Mouse (Mus musculus): ENCODE measurements around the gene Mapkapk5.

Gene Mapkapk5

DNA sequence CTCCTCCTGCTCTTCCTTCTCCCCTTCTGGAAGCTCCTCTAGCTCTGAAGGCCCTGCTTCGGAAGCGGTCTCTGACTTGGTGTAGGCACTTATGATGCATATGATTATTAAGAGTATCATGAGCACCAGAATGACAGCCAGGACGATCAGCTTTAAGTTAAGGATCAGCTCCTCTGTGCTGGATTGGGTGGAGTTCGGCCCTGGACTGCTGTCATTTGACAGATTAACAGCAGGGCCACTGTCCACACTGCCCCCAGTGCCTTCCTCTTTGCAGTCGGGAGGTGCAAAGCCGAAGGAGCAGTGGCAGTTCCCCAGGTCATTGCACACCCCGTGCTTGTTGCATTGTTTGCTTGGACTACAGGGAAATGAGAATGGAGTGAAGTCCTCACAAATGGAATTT is 45.0 kb downstream of the Mapkapk5 start:
- no peak for DNase-seq (ENCODE audit: low spot score in 2 of 2)

DNA sequence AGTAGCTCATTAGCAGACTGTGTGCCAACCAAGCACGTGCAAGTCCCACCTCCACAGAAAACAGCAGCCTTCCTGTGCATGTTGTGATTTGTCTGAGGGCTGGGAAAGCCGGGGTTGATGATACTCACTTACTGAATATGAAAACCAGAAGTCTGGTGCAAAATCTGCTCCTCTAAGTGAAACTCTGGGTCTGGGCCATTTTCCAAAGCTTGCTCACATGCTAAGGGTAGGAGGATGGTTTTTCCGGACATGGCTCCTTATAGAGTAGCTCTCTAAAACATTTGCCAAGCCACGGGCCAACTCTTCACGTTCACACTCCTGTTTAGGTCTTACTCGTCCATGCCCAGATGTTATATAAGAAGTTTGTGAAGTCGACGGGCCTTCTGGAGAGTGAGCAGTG is 52.4 kb downstream of the Mapkapk5 start:
- no peak for DNase-seq (ENCODE audit: low spot score in 2 of 2)

DNA sequence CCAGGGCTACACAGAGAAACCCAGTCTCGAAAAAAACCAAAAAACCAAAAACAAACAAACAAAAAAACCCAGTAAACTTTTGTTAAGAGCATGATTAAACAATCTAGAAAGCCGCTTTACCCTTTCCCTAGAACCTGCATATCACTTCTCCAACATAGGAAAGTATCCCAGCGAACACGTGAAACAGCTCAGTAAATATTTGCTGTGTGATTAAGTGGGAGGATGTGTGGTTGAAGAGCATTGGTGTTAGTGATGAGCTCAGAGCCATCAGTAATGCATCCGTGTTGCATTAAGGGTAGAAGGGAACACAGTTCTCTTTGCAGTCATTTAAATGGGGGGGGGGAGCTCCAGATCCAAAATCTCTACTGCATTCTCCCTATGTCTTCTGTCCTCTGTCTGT is 60.9 kb downstream of the Mapkapk5 start:
- no peak for DNase-seq (ENCODE audit: low spot score in 2 of 2)

DNA sequence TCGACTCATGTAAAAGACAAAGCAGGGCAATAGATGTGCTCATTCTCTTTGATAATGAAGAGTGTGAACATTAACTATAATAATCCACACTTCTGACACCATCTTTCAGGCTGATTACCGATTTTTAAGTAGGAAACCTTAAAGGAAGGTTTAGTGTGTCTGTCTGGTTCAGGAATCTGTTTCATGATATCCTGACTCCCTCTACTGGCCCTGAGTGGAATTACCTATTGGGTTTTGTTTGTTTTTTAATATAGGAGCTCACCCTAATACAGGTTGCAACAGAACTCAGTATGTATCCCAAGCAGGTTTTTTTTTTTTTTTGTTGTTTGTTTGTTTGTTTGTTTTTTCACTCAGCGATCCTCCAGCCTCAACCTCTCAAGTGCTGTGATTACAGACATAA is 68.0 kb downstream of the Mapkapk5 start:
- DNase-seq (ENCODE audit: low spot score in 2 of 2), result peak in 1 of 2 experiments; percentile 37

DNA sequence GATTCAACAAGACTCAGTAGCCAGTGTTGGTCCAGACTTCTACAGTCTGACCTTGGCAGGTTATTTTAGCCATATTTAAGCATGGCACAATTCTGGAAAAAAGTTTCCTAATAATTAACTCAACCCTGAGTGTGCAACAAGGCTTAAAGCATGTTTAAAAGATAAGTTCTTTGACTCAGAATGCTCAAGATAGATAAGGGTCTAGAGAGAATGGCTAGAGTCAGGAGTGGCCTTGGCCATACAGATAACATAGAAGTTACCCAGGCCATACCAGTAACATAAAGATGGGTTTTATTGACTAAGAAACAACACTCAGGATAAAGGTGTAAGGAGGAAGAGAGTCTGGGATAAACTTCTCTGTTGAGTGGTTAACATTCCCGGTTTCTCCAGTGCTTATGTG is 69.7 kb downstream of the Mapkapk5 start:
- DNase-seq (ENCODE audit: low spot score in 2 of 2), result no peak
